Mouse (Mus musculus): ENCODE measurements around the gene Gm14443. TPM values are rescaled to one million over a fixed set of nuclear protein-coding genes. Genes with fewer than 3 reads are reported as not detected.
"Not testable (repeated sequence)": the region's sequence is repeated elsewhere in the genome, so short reads cannot be mapped to it uniquely, and the experiment has no call there.

Gene Gm14443
- 0.62 and 0.89 TPM in 2 replicates for polyA plus RNA-seq (2014; fragmentation: Nextera tagmentation; extraction: Ambion mirVana)

GRCm38 (mm10) chr2:175175401-175176180 is at the start of gene Gm14443:
TSS of gene Gm14443 (minus strand) at chr2:175175871.
- not testable (repeated sequence) for H3K9ac ChIP-seq; H3K36me3 ChIP-seq (ENCODE audit: insufficient read depth); ATAC-seq (ENCODE audit: insufficient read depth); DNase-seq; H3K4me1 ChIP-seq (ENCODE audit: insufficient read depth); H3K9me3 ChIP-seq (ENCODE audit: low read depth, low read length); H3K4me2 ChIP-seq; H3K27ac ChIP-seq (ENCODE audit: low read depth); H3K27me3 ChIP-seq (ENCODE audit: insufficient read depth, low read length); H3K4me3 ChIP-seq (ENCODE audit: low read depth, low read length)
- 67% methylated on average over 12 of the region's 12 CpGs for WGBS

DNA sequence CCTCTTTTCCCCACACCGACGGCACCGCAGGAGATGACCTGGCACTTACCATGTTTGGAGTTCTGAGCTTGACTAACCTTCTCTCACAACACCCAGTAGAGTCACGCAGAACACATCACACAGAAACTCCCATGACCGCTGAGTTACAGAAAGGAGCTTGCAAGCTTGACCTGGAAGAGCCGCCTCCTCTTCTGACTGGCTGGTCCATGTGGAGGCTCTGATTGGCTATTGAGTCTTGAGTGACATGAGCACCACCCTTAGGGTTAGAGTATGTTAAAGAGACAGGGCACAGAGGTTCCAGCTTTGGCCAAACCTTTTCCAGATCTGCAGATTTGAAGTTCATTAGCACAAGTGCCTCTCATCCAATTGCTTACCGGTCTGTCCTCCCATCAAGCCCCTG is 31.1 kb upstream of the Gm14443 start, which contains the start of gene Gm14391:
Gene Gm14391, minus strand, starts transcription at position 186 of the 400 bp plus-strand sequence.
- not testable (repeated sequence) for H3K4me1 ChIP-seq (ENCODE audit: insufficient read depth); ATAC-seq (ENCODE audit: insufficient read depth); H3K27me3 ChIP-seq (ENCODE audit: insufficient read depth, low read length); H3K36me3 ChIP-seq (ENCODE audit: insufficient read depth); DNase-seq; H3K4me2 ChIP-seq; H3K4me3 ChIP-seq (ENCODE audit: low read depth, low read length); H3K9ac ChIP-seq; H3K9me3 ChIP-seq (ENCODE audit: low read depth, low read length); H3K27ac ChIP-seq (ENCODE audit: low read depth)
- WGBS = no CpG with 5 or more reads among the region's 7 CpGs

- not testable (repeated sequence) for H3K9ac ChIP-seq; ATAC-seq (ENCODE audit: insufficient read depth); H3K9me3 ChIP-seq (ENCODE audit: low read depth, low read length); H3K4me1 ChIP-seq (ENCODE audit: insufficient read depth); H3K36me3 ChIP-seq (ENCODE audit: insufficient read depth); H3K4me2 ChIP-seq; H3K27ac ChIP-seq (ENCODE audit: low read depth); H3K4me3 ChIP-seq (ENCODE audit: low read depth, low read length); H3K27me3 ChIP-seq (ENCODE audit: insufficient read depth, low read length); DNase-seq
- WGBS = 50% methylated on average over 1 of the region's 1 CpGs
These were observed 3.3 kb upstream of the Gm14443 start for GRCm38 (mm10) chr2:175179008-175179407.

GRCm38 (mm10) chr2:175176312-175176711 is 641 bp upstream of the Gm14443 start:
- no peak overlapping the region for H3K4me3 ChIP-seq (ENCODE audit: low read depth, low read length)
- WGBS = 77% methylated on average over 6 of the region's 6 CpGs
- no peak for ATAC-seq (ENCODE audit: insufficient read depth)

DNA sequence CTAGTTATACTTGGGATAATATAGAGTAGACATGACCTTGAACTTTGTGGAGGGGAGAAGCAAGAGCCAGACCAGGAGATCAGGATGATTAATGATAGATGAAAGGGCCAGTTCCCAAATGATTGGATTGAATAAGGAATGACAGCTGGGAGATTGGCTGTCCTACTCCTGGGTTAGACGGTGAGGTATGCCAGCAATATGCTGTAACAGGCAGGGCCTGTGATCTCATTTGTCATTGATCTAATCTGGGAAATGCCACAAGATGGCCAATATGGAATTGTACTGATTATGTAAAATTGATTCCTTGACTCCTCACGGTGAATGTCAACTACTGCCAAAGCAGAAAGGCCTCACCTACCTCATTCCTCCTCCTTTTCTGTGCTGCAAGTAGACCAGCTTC is 1.6 kb downstream of the Gm14443 start:
- H3K9ac ChIP-seq; H3K4me1 ChIP-seq (ENCODE audit: insufficient read depth); H3K27ac ChIP-seq (ENCODE audit: low read depth); DNase-seq; H3K4me2 ChIP-seq; ATAC-seq (ENCODE audit: insufficient read depth); H3K4me3 ChIP-seq (ENCODE audit: low read depth, low read length); H3K27me3 ChIP-seq (ENCODE audit: insufficient read depth, low read length); H3K9me3 ChIP-seq (ENCODE audit: low read depth, low read length); H3K36me3 ChIP-seq (ENCODE audit: insufficient read depth): not testable (repeated sequence)
- 85% methylated on average over 2 of the region's 2 CpGs for WGBS

More at GRCm38 (mm10) chr2:175176312-175176711, 641 bp upstream of the Gm14443 start:
- no peaks in the 10 kb centered on the region for H3K27me3 ChIP-seq (ENCODE audit: insufficient read depth, low read length)
- H3K4me2 ChIP-seq = no peak overlapping the region
- H3K9ac ChIP-seq = no peak overlapping the region
- no peaks in the 10 kb centered on the region for H3K4me1 ChIP-seq (ENCODE audit: insufficient read depth)
- H3K27ac ChIP-seq (ENCODE audit: low read depth) = no peak overlapping the region
- no peak for TF ChIP-seq CTCF (IDR thresholded peaks at IDR 0.05; ENCODE audit: low read depth)
- H3K9me3 ChIP-seq (ENCODE audit: low read depth, low read length) = no peaks in the 10 kb centered on the region
- no peaks in the 10 kb centered on the region for H3K36me3 ChIP-seq (ENCODE audit: insufficient read depth)
- no peak for DNase-seq

DNA sequence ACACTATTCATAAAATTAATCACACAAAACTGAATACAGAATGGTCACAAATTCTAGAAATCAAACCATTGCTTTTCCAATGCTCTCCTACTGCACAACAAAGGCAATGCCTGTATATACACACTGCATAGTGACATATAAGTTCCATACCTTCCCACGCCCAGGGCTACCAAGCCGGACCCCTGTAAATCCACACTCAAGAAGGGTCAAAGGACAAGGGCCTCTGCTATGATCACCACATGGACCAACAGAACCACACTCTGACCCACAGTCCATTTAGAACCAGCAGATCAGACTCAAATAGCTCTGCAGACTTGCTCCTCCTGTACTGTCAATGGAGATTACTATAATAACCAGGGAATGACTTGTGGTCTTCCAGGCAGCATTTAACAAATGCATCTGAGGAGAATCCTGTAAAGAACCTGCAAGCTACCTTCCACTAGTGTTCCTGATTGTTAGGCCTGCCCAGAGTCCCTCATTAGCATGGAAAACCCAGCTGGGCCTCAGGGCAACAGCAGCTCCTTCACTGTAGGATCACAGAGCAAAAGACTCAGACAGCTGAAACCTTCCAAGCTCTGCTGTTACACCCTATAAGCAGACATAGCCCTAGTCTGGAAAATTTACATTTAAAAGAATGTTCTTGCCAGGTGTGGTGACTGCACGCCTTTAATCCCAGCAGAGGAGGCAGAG is 2.6 kb downstream of the Gm14443 start:
- not testable (repeated sequence) for H3K4me1 ChIP-seq (ENCODE audit: insufficient read depth); H3K27ac ChIP-seq (ENCODE audit: low read depth); H3K27me3 ChIP-seq (ENCODE audit: insufficient read depth, low read length); H3K4me2 ChIP-seq; H3K9me3 ChIP-seq (ENCODE audit: low read depth, low read length); DNase-seq; H3K36me3 ChIP-seq (ENCODE audit: insufficient read depth); ATAC-seq (ENCODE audit: insufficient read depth); H3K9ac ChIP-seq; H3K4me3 ChIP-seq (ENCODE audit: low read depth, low read length)
- WGBS = 85% methylated on average over 3 of the region's 3 CpGs

GRCm38 (mm10) chr2:175172123-175172522 is 3.5 kb downstream of the Gm14443 start:
- Histone ChIP-seq H3K4me1 (ENCODE audit: insufficient read depth) (no peaks in the 10 kb centered on the region), H3K9me3 (ENCODE audit: low read depth, low read length) (no peaks in the 10 kb centered on the region), H3K4me2 (no peak overlapping the region), H3K4me3 (ENCODE audit: low read depth, low read length) (no peak overlapping the region), H3K36me3 (ENCODE audit: insufficient read depth) (no peaks in the 10 kb centered on the region), H3K9ac (no peak overlapping the region), H3K27ac (ENCODE audit: low read depth) (no peak overlapping the region), H3K27me3 (ENCODE audit: insufficient read depth, low read length) (no peaks in the 10 kb centered on the region)
- DNase-seq = no peak
- 88% methylated on average over 3 of the region's 3 CpGs for WGBS
- no peak for ATAC-seq (ENCODE audit: insufficient read depth)
- no peak for TF ChIP-seq CTCF (IDR thresholded peaks at IDR 0.05; ENCODE audit: low read depth)

DNA sequence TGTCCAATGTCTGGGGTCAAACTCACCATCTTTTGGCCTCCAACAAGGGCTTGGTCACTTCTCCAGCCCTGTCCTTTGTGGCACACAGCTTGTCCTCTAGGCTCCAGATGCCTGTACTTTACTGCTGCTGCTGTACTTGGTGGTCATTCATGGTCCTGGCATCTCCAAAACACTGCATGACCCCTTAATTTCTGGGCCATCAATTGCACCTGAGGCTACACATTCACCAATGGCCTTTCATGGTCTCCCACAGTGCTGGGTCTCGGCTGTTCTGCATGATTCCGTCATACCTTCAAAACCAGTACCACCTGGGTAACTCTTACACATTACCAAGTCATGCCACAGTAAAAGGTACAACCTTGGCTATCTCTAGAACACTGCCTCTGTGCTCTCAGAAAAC is 8.8 kb downstream of the Gm14443 start:
- not testable (repeated sequence) for ATAC-seq (ENCODE audit: insufficient read depth); H3K4me3 ChIP-seq (ENCODE audit: low read depth, low read length)
- 96% methylated on average over 2 of the region's 2 CpGs for WGBS

DNA sequence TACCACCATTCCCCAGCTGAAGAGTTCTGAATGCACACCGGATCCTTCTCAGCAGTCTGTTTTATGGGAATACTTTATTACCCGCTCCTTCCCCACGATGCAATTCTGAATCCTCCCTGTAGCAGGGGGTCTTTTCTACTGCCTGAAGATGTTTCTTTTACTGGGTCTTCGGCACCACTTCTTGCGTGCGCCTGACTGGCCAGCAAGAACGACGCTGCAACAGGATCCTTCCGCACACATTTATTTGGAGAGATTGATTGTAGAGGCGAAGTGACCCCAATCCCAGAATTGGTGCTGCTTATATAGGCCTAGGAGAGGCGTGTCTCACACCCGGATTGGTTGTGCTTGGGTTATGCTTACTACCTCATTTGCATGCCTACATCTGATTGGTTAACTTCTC is 10.6 kb downstream of the Gm14443 start:
- not testable (repeated sequence) for H3K4me3 ChIP-seq (ENCODE audit: low read depth, low read length); DNase-seq; H3K27me3 ChIP-seq (ENCODE audit: insufficient read depth, low read length); H3K9me3 ChIP-seq (ENCODE audit: low read depth, low read length); H3K4me1 ChIP-seq (ENCODE audit: insufficient read depth); H3K9ac ChIP-seq; H3K4me2 ChIP-seq; H3K36me3 ChIP-seq (ENCODE audit: insufficient read depth); ATAC-seq (ENCODE audit: insufficient read depth); H3K27ac ChIP-seq (ENCODE audit: low read depth)
- WGBS = 94% methylated on average over 12 of the region's 12 CpGs

More for the DNA sequence above, 8.8 kb downstream of the Gm14443 start:
- not testable (repeated sequence) for H3K4me1 ChIP-seq (ENCODE audit: insufficient read depth); H3K27me3 ChIP-seq (ENCODE audit: insufficient read depth, low read length); DNase-seq; H3K27ac ChIP-seq (ENCODE audit: low read depth); H3K36me3 ChIP-seq (ENCODE audit: insufficient read depth); H3K4me2 ChIP-seq; H3K9me3 ChIP-seq (ENCODE audit: low read depth, low read length); H3K9ac ChIP-seq

DNA sequence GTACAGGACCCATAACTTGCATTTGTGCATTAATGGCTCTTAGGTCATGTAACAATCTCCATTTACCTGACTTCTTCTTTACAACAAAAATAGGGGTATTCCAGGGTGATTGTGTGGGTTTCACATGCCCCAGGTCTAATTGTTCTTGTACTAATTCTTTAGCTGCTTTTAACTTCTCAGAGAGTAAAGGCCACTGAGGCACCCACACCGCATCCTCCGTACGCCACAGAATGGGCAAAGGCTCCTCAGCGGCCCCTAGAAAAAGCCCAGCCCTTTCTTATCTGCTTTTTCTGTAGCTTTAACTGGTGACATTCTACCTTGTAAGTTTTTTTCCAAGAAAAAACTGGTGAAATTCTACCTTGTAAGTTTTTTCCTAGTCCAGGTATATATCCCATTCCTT is 14.2 kb downstream of the Gm14443 start:
- not testable (repeated sequence) for H3K9me3 ChIP-seq (ENCODE audit: low read depth, low read length); H3K4me2 ChIP-seq; ATAC-seq (ENCODE audit: insufficient read depth); H3K27ac ChIP-seq (ENCODE audit: low read depth); H3K27me3 ChIP-seq (ENCODE audit: insufficient read depth, low read length); DNase-seq; H3K4me3 ChIP-seq (ENCODE audit: low read depth, low read length); H3K9ac ChIP-seq; H3K36me3 ChIP-seq (ENCODE audit: insufficient read depth); H3K4me1 ChIP-seq (ENCODE audit: insufficient read depth)
- 88% methylated on average over 4 of the region's 4 CpGs for WGBS
